Mouse (Mus musculus) liver, embryonic 14.5 days (tissue): Measurements from ENCODE around the gene Tlk1.

Source experiments
- CTCF ChIP-seq: IDR thresholded peaks from 2 replicates; pipeline ENCODE4 v1.5.1; 2016; ENCODE audit warnings: antibody characterized with exemption, low read depth, control low read depth
- EP300 ChIP-seq: IDR thresholded peaks from 2 replicates; pipeline ENCODE4 v1.6.1; 2016; ENCODE audit warnings: antibody characterized with exemption, low read depth

DNA sequence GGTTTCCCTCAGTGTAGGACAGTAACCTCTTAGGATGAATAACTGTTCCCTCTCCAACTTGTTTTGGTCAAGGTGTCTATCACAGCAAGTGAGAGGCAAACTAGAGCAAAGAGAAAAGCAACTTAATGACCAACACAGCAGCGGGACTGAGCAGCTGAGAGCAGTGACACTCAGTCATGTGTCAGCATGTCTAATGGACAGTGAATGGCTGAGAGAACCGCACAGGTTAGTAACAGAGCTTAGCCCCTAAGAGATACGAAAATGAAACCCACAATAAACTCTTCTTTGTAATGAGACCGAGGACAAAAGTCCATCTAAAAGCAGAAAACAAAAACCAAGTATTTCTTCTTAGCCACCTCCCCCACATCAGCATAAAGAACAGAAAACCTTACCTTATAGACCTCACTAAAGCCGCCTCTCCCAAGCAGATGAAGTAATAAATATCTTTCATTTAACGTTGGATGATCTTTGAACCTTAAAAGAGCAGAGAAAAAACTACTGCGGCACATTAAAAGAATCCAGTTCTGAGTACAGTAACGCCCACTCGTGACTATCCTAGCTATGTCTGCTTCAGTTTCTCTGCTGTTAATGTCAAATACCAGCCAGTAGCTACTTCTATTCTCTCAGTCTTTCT lies 101.8 kb downstream of the Tlk1 start:
- TF ChIP-seq CTCF (no peak), EP300 (no peak)
